Mouse (Mus musculus) mouse embryonic stem cell (cell line): ENCODE data around the gene Timm10.

ENCODE experiments used
- in situ Hi-C, 2 experiments: fragments of 300-500 bp; cut with MboI; formaldehyde crosslinking; loops; 1 replicate in 1 of 2; 3 replicates in 1 of 2; pipeline ENCODE4 v1.14.3; 2019 to 2020; ENCODE audit warnings: low sequenced_read_pairs in 2 of 2, low pct_unique_long_range_greater_than_20kb in 1 of 2, mixed read lengths in 1 of 2; ENCODE audit not compliant: unreplicated experiment in 1 of 2

Gene Timm10

GRCm38 (mm10) chr2:84826488-84827282, at the start of gene Timm10:
Gene Timm10 (plus strand): TSS chr2:84826997.
- in situ Hi-C loops, result no loop called here

- in situ Hi-C loops, result no loop called here
Measured at GRCm38 (mm10) chr2:84777706-84778105, 49.1 kb upstream of the Timm10 start.

- in situ Hi-C loops, result no loop called here
Measured at GRCm38 (mm10) chr2:84779210-84779609, 47.6 kb upstream of the Timm10 start.

GRCm38 (mm10) chr2:84783315-84783714, 43.5 kb upstream of the Timm10 start:
- in situ Hi-C loops, result no loop called here

- in situ Hi-C loops, result no loop called here
Measured at GRCm38 (mm10) chr2:84783840-84784566, 42.8 kb upstream of the Timm10 start.

GRCm38 (mm10) chr2:84788316-84788715, 38.5 kb upstream of the Timm10 start:
- in situ Hi-C loops, result no loop called here

GRCm38 (mm10) chr2:84790418-84790817, 36.4 kb upstream of the Timm10 start:
- in situ Hi-C loops, result no loop called here

GRCm38 (mm10) chr2:84792516-84792915, 34.3 kb upstream of the Timm10 start:
- in situ Hi-C loops, result no loop called here

- in situ Hi-C loops, result no loop called here
Measured at GRCm38 (mm10) chr2:84793154-84793553, 33.6 kb upstream of the Timm10 start.

- in situ Hi-C loops, result no loop called here
Measured at GRCm38 (mm10) chr2:84793871-84794270, 32.9 kb upstream of the Timm10 start.

- in situ Hi-C loops, result no loop called here
Measured at GRCm38 (mm10) chr2:84797833-84798492, 28.8 kb upstream of the Timm10 start.

GRCm38 (mm10) chr2:84798493-84798921, 28.3 kb upstream of the Timm10 start, which contains the start of gene Ube2l6:
Gene Ube2l6 (plus strand): TSS chr2:84798828.
- in situ Hi-C loops, result no loop called here

GRCm38 (mm10) chr2:84799041-84799561, 27.7 kb upstream of the Timm10 start:
- in situ Hi-C loops, result no loop called here

GRCm38 (mm10) chr2:84800304-84800703, 26.5 kb upstream of the Timm10 start:
- in situ Hi-C loops, result loop anchor here in 1 of 2 experiments (25.0 kb wide), 1 partner anchor 338 kb away; no protein-coding TSS in a partner anchor

- in situ Hi-C loops, result loop anchor here in 1 of 2 experiments (25.0 kb wide), 1 partner anchor 339 kb away; no protein-coding TSS in a partner anchor
Measured at GRCm38 (mm10) chr2:84801223-84801622, 25.6 kb upstream of the Timm10 start.

GRCm38 (mm10) chr2:84803963-84804362, 22.8 kb upstream of the Timm10 start:
- in situ Hi-C loops, result loop anchor here in 1 of 2 experiments (25.0 kb wide), 1 partner anchor 342 kb away; no protein-coding TSS in a partner anchor

GRCm38 (mm10) chr2:84806546-84806945, 20.3 kb upstream of the Timm10 start:
- in situ Hi-C loops, result loop anchor here in 1 of 2 experiments (25.0 kb wide), 1 partner anchor 344 kb away; no protein-coding TSS in a partner anchor

- in situ Hi-C loops, result loop anchor here in 1 of 2 experiments (25.0 kb wide), 1 partner anchor 347 kb away; no protein-coding TSS in a partner anchor
Measured at GRCm38 (mm10) chr2:84809330-84809729, 17.5 kb upstream of the Timm10 start.
